Mouse (Mus musculus) liver, embryonic 14.5 days (tissue): ENCODE results near the gene Gm2042. TPM values are rescaled to one million over a fixed set of nuclear protein-coding genes. Genes with fewer than 3 reads are reported as not detected.
"Not testable (repeated sequence)": the region's sequence is repeated elsewhere in the genome, so short reads cannot be mapped to it uniquely, and the experiment has no call there.

Experiments used
- ATAC-seq: fragments of 200-750 bp; cut with Nextera tagmentation; 2 replicates; pipeline ENCODE4 v1.8.0; 2017; ENCODE audit warnings: moderate number of reproducible peaks, mild to moderate bottlenecking, moderate library complexity; ENCODE audit not compliant: insufficient read depth
- DNase-seq, 3 experiments: peaks; one replicate each; pipeline ENCODE4 v3.0.0-alpha.2; 2012 to 2013; ENCODE audit warnings: low read depth in 3 of 3, low spot score in 3 of 3
- H3K27ac ChIP-seq: fragments of 300-500 bp; sonication (generic); 2 replicates; pipeline ENCODE4 v1.5.1; 2014; ENCODE audit warnings: moderate library complexity, mild to moderate bottlenecking, control low read depth, inconsistent platforms
- H3K27me3 ChIP-seq: fragments of 300-500 bp; sonication (generic); 2 replicates; pipeline ENCODE4 v1.6.1; 2014; ENCODE audit warnings: mild to moderate bottlenecking, low read length, moderate library complexity; ENCODE audit not compliant: control insufficient read depth, insufficient read depth
- H3K36me3 ChIP-seq: fragments of 300-500 bp; sonication (generic); replicated peaks from 2 replicates; pipeline ENCODE4 v1.6.1; 2014; ENCODE audit warnings: low read depth; ENCODE audit not compliant: control insufficient read depth, insufficient read depth
- H3K4me1 ChIP-seq, 2 experiments: fragments of 200-500 bp in 1 of 2; fragments of 300-500 bp in 1 of 2; sonication (generic) in 1 of 2; replicated peaks; 2 replicates each; pipeline ENCODE4 v1.6.1; 2012 to 2014; ENCODE audit warnings: antibody characterized with exemption in 1 of 2, inconsistent platforms in 1 of 2, low read length in 1 of 2; ENCODE audit not compliant: control insufficient read depth in 2 of 2, insufficient read depth in 2 of 2
- H3K4me2 ChIP-seq: fragments of 300-500 bp; sonication (generic); 2 replicates; pipeline ENCODE4 v1.6.1; 2014; ENCODE audit warnings: low read depth, mild to moderate bottlenecking, control low read depth, moderate library complexity
- H3K4me3 ChIP-seq, 2 experiments: fragments of 200-500 bp in 1 of 2; fragments of 300-500 bp in 1 of 2; sonication (generic) in 1 of 2; 2 replicates each; pipeline ENCODE4 v1.5.1; 2012 to 2014; ENCODE audit warnings: low read depth in 2 of 2, low read length in 2 of 2, mild to moderate bottlenecking in 2 of 2, control low read depth in 1 of 2, inconsistent platforms in 1 of 2, moderate library complexity in 1 of 2; ENCODE audit not compliant: insufficient read depth in 1 of 2
- H3K9ac ChIP-seq: fragments of 300-500 bp; sonication (generic); replicated peaks from 2 replicates; pipeline ENCODE4 v1.6.1; 2014; ENCODE audit warnings: mild to moderate bottlenecking, control low read depth, moderate library complexity
- H3K9me3 ChIP-seq: fragments of 300-500 bp; sonication (generic); 2 replicates; pipeline ENCODE4 v1.6.1; 2016; ENCODE audit warnings: low read length, mixed read lengths; ENCODE audit not compliant: control insufficient read depth
- WGBS: fragments of 180-500 bp; shearing (Covaris S2); extraction: QIAGEN DNeasy Blood & Tissue Kit; methylation state at CpG from one replicate; pipeline ENCODE4 v1.1.7; 2014; ENCODE audit not compliant: insufficient replicate concordance; 5-methylcytosine and 5-hydroxymethylcytosine counted together
- polyA plus RNA-seq, 2 experiments: library from polyadenylated mRNA; depleted of rRNA in 1 of 2; stranded (reverse) in 1 of 2; unstranded in 1 of 2; fragments of >200 nt; fragmentation: Nextera tagmentation in 1 of 2; extraction: Ambion mirVana in 1 of 2; gene quantifications; 2 replicates each; pipeline versions ENCODE4 v1.2.1 to v1.2.3; 2012 to 2014

Gene Gm2042
- polyA plus RNA-seq (2012; rRNA removed), result not detected in 2 replicates
- polyA plus RNA-seq (2014; fragmentation: Nextera tagmentation; extraction: Ambion mirVana), result not detected in 2 replicates

DNA sequence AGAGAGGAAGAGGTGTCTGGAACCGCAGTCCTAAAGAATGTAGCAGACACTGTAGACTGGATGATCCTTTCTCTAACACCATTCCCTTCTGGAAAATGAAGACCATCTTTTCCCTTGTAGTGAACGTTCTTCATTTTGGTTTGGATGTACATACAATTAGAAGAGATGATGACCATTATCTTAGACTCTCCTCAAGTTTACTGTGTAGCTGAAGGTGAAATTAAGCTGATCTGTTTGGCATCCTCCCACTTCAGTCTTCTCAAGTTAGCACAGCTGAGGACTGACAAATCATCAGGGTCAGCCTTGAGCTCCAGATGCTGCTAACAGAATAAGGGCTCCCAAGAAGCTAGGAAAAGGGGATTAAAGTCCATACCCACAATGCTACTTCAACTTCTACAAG, at the start of gene Gm2042:
Gm2042 (plus strand) TSS at position 301 of the 400 bp plus-strand sequence.
- H3K4me2 ChIP-seq, ATAC-seq, H3K36me3 ChIP-seq, H3K4me1 ChIP-seq, H3K4me3 ChIP-seq, H3K27me3 ChIP-seq, H3K9me3 ChIP-seq, H3K27ac ChIP-seq, DNase-seq, H3K9ac ChIP-seq: not testable (repeated sequence)
- 45% methylated on average over 2 of the region's 2 CpGs for WGBS

DNA sequence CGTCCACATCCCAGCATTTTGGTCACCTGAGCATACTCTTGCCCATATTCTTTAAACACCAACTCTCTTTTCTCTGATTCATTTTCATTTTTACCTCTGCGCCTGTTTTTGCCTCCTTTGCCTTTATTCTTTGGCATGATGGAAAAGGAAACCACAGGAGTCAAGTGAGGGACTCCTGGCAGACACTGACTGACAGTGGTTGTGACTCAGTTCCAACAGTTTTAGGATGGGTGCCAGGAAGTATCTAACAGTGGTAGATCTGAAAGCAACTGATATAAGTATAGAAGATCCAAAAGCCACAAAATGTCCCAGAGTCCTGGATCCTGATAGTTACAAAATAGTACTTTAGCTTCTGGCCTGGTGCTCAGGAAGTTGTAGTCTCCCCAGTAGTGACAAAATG, 34.2 kb upstream of the Gm2042 start, which contains the start of gene Gm2035:
Gm2035 (minus strand) TSS at position 137 of the 400 bp plus-strand sequence.
- H3K27ac ChIP-seq, ATAC-seq, H3K27me3 ChIP-seq, H3K36me3 ChIP-seq, H3K4me1 ChIP-seq, H3K4me2 ChIP-seq, H3K4me3 ChIP-seq, H3K9me3 ChIP-seq, DNase-seq, H3K9ac ChIP-seq: not testable (repeated sequence)
- WGBS, result 54% methylated on average over 2 of the region's 2 CpGs

DNA sequence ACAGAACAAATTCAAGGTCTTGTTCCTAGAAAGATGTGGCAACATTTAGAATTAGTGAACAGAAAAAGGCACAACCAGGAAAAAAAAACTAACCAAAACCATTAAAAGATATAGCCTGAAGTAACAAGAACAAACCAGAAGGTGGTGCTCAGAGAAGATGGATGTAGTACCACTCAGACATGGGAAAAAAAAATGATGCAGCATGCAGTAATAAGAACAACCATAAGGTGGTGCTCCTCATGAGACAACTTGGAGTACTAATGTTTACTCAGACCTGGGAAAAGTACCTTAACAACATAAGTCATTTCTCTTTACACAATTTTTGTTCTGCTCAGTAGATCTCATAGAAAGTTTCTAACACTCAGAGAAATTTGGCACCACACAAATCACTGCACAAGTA, 30.1 kb downstream of the Gm2042 start:
- not testable (repeated sequence) for H3K4me3 ChIP-seq, H3K9ac ChIP-seq, H3K27me3 ChIP-seq, H3K36me3 ChIP-seq, ATAC-seq, H3K4me1 ChIP-seq, H3K4me2 ChIP-seq, H3K27ac ChIP-seq, DNase-seq, H3K9me3 ChIP-seq

DNA sequence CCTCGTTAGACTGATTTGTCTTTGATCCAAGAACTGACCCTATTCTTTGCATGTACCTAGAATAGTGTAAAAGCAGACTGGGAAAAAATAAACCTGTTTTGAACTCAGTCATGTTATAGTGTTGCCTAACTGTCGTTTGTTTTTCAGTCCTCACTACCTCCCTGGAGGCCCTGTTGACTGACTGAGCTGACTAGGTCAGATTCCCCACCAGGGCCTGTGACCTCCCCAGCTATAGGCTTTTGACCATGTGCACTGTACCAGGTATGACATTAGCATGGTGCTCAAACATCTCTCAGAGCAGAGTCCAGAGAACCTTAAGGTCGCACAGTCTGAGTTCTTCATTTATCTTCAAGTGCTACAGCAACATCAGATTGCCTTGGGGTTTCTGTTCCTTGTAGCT, 50.2 kb downstream of the Gm2042 start:
- H3K9ac ChIP-seq, H3K27me3 ChIP-seq, H3K27ac ChIP-seq, H3K36me3 ChIP-seq, H3K4me1 ChIP-seq, DNase-seq, H3K9me3 ChIP-seq, H3K4me3 ChIP-seq, ATAC-seq, H3K4me2 ChIP-seq: not testable (repeated sequence)
- WGBS, result 26% methylated on average over 3 of the region's 3 CpGs

Other genes with a start within 250 kb of the Gm2042 start
- not detected in 2 replicates for gene Gm21319, start 178.3 kb upstream of the Gm2042 start, polyA plus RNA-seq (2012; rRNA removed)
- not detected in 2 replicates for gene Gm21319, start 178.3 kb upstream of the Gm2042 start, polyA plus RNA-seq (2014; fragmentation: Nextera tagmentation; extraction: Ambion mirVana)
- not detected in 2 replicates for gene Gm21936, start 158.6 kb upstream of the Gm2042 start, polyA plus RNA-seq (2012; rRNA removed)
- gene Gm21936, start 158.6 kb upstream of the Gm2042 start, polyA plus RNA-seq (2014; fragmentation: Nextera tagmentation; extraction: Ambion mirVana), result not detected in 2 replicates
- not detected in 2 replicates for gene BB287469, start 137.5 kb upstream of the Gm2042 start, polyA plus RNA-seq (2012; rRNA removed)
- not detected in 2 replicates for gene BB287469, start 137.5 kb upstream of the Gm2042 start, polyA plus RNA-seq (2014; fragmentation: Nextera tagmentation; extraction: Ambion mirVana)
- not detected in 2 replicates for gene Gm2001, start 111.7 kb upstream of the Gm2042 start, polyA plus RNA-seq (2012; rRNA removed)
- gene Gm2001, start 111.7 kb upstream of the Gm2042 start, polyA plus RNA-seq (2014; fragmentation: Nextera tagmentation; extraction: Ambion mirVana), result not detected in 2 replicates
- gene Gm2016, start 80.0 kb upstream of the Gm2042 start, polyA plus RNA-seq (2012; rRNA removed), result not detected in 2 replicates
- not detected in 2 replicates for gene Gm2016, start 80.0 kb upstream of the Gm2042 start, polyA plus RNA-seq (2014; fragmentation: Nextera tagmentation; extraction: Ambion mirVana)
- not detected in 2 replicates for gene Gm2022, start 58.7 kb upstream of the Gm2042 start, polyA plus RNA-seq (2012; rRNA removed)
- not detected in 2 replicates for gene Gm2022, start 58.7 kb upstream of the Gm2042 start, polyA plus RNA-seq (2014; fragmentation: Nextera tagmentation; extraction: Ambion mirVana)
- not detected in 2 replicates for gene Gm2035, start 34.2 kb upstream of the Gm2042 start, polyA plus RNA-seq (2012; rRNA removed)
- not detected in 2 replicates for gene Gm2035, start 34.2 kb upstream of the Gm2042 start, polyA plus RNA-seq (2014; fragmentation: Nextera tagmentation; extraction: Ambion mirVana)
- gene Gm2075, start 57.8 kb downstream of the Gm2042 start, polyA plus RNA-seq (2012; rRNA removed), result not detected in 2 replicates
- gene Gm2075, start 57.8 kb downstream of the Gm2042 start, polyA plus RNA-seq (2014; fragmentation: Nextera tagmentation; extraction: Ambion mirVana), result not detected in 2 replicates
- not detected in 2 replicates for gene Gm6803, start 64.7 kb downstream of the Gm2042 start, polyA plus RNA-seq (2012; rRNA removed)
- gene Gm6803, start 64.7 kb downstream of the Gm2042 start, polyA plus RNA-seq (2014; fragmentation: Nextera tagmentation; extraction: Ambion mirVana), result not detected in 2 replicates
- not detected in 2 replicates for gene Gm2056, start 72.9 kb downstream of the Gm2042 start, polyA plus RNA-seq (2012; rRNA removed)
- not detected in 2 replicates for gene Gm2056, start 72.9 kb downstream of the Gm2042 start, polyA plus RNA-seq (2014; fragmentation: Nextera tagmentation; extraction: Ambion mirVana)
- gene Gm16368, start 129.6 kb downstream of the Gm2042 start, polyA plus RNA-seq (2012; rRNA removed), result not detected in 2 replicates
- not detected in 2 replicates for gene Gm16368, start 129.6 kb downstream of the Gm2042 start, polyA plus RNA-seq (2014; fragmentation: Nextera tagmentation; extraction: Ambion mirVana)
- not detected in 2 replicates for gene Gm10436, start 228.0 kb downstream of the Gm2042 start, polyA plus RNA-seq (2012; rRNA removed)
- not detected in 2 replicates for gene Gm10436, start 228.0 kb downstream of the Gm2042 start, polyA plus RNA-seq (2014; fragmentation: Nextera tagmentation; extraction: Ambion mirVana)